Mouse (Mus musculus): ENCODE measurements around the gene Tspo. TPM values are rescaled to one million over a fixed set of nuclear protein-coding genes. Genes with fewer than 3 reads are reported as not detected.

The Tspo gene
- total RNA-seq, 2 experiments from 2014 or later = 298 to 316 TPM

Small RNA genes within 50 kb of the gene (microRNA-seq; reads per million reads assigned to microRNA genes)
- gene Gm24575 = not detected

Other genes starting within 250 kb of the Tspo start
- gene Arfgap3, start 213.3 kb upstream of the Tspo start, total RNA-seq (2021) = 10 to 100 TPM; 24.0 to 24.7 TPM
- gene Pacsin2, start 99.0 kb upstream of the Tspo start, total RNA-seq (2021) = 10 to 100 TPM; 69.9 to 76.3 TPM
- gene Ttll1, start 52.7 kb upstream of the Tspo start, total RNA-seq (2021) = 1 to 10 TPM; 7.0 to 9.5 TPM
- gene Bik, start 36.7 kb upstream of the Tspo start, total RNA-seq (2021) = 10 to 100 TPM; 10.4 to 12.1 TPM
- 10 to 100 TPM; 43.1 to 49.3 TPM for gene Mcat, start 195 bp downstream of the Tspo start, total RNA-seq (2021)
- gene Ttll12, start 31.6 kb downstream of the Tspo start, total RNA-seq (2021) = 10 to 100 TPM; 19.0 to 21.1 TPM
- gene Scube1, start 161.4 kb downstream of the Tspo start, total RNA-seq (2021) = 1 to 10 TPM; 5.5 to 9.4 TPM
- under 1 TPM in 1 of 2 experiments, not detected in 1; 0.27 TPM for gene Mpped1, start 215.9 kb downstream of the Tspo start, total RNA-seq (2021)

Measured in adrenal gland, postnatal 10 days (tissue).